Mouse (Mus musculus) ES-Bruce4 (cell line): ENCODE measurements at regions not wholly inside any gene's neighbourhood (a gene's known extent, or its start where the extent isn't known, plus 50 kb on each side); places are given as distances from the start of the nearest gene placed in this dataset.

Experiments
- H3K27ac ChIP-seq: 2 replicates; pipeline ENCODE4 v1.5.1; 2012; ENCODE audit warnings: low read length, inconsistent platforms; ENCODE audit not compliant: insufficient read depth
- H3K27me3 ChIP-seq: 2 replicates; pipeline ENCODE4 v1.6.1; 2012; ENCODE audit warnings: mild to moderate bottlenecking, low read length, inconsistent platforms; ENCODE audit not compliant: control insufficient read depth, poor library complexity, insufficient read depth, severe bottlenecking
- H3K36me3 ChIP-seq: 2 replicates; pipeline ENCODE4 v1.6.1; 2012; ENCODE audit warnings: inconsistent platforms, mild to moderate bottlenecking, low read length, moderate library complexity; ENCODE audit not compliant: control insufficient read depth, poor library complexity, insufficient read depth, severe bottlenecking
- H3K4me1 ChIP-seq: one replicate; pipeline ENCODE4 v1.8.1; 2011; ENCODE audit warnings: low read length; ENCODE audit not compliant: control insufficient read depth, insufficient read depth
- H3K4me3 ChIP-seq: 2 replicates; pipeline ENCODE4 v1.5.1; 2011; ENCODE audit warnings: low read depth, mild to moderate bottlenecking, low read length
- H3K9ac ChIP-seq: 2 replicates; pipeline ENCODE4 v1.6.1; 2012; ENCODE audit warnings: low read depth, mild to moderate bottlenecking, inconsistent platforms; ENCODE audit not compliant: poor library complexity, severe bottlenecking
- H3K9me3 ChIP-seq: replicated peaks from 2 replicates; pipeline ENCODE4 v1.6.1; 2012; ENCODE audit warnings: mild to moderate bottlenecking, low read length, inconsistent platforms; ENCODE audit not compliant: control insufficient read depth, poor library complexity, insufficient read depth, severe bottlenecking
- CTCF ChIP-seq: IDR thresholded peaks from one replicate; pipeline ENCODE4 v1.8.1; 2011; ENCODE audit warnings: low read depth, low read length
- EP300 ChIP-seq: IDR thresholded peaks from 2 replicates; pipeline ENCODE4 v1.6.1; 2011; ENCODE audit warnings: low read depth, low read length; ENCODE audit not compliant: insufficient read depth
- POLR2A ChIP-seq: IDR thresholded peaks from one replicate; pipeline ENCODE4 v1.8.1; 2011; ENCODE audit warnings: low read length; ENCODE audit not compliant: insufficient read depth

DNA sequence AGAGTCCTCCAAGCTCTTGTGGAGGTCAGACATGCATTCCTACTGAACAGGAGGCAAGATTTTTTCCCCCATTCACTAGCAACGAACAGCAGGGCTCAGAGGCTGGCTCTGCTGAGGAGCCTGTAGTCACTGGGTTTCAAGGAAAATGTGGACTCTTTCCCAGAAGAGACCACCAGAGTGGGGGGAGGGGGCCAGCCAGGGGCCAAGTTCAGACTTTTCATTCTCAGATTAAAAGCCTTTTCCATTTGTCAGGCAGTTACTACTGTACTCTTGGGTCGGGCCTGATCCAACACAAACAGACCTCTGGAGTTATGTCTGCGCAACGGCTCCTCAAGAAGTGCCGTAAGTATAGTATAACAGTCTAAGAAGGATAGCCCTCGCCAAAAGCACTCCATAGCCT is 238.6 kb upstream of the Sox9 start:
- Histone ChIP-seq H3K27ac (no peak overlapping the region), H3K27me3 (no peaks in the 10 kb centered on the region), H3K9ac (no peak overlapping the region), H3K4me3 (no peak overlapping the region), H3K9me3 (no peaks in the 10 kb centered on the region), H3K4me1 (no peaks in the 10 kb centered on the region), H3K36me3 (no peaks in the 10 kb centered on the region)
- TF ChIP-seq EP300 (no peak), CTCF (no peak), POLR2A (no peak)

DNA sequence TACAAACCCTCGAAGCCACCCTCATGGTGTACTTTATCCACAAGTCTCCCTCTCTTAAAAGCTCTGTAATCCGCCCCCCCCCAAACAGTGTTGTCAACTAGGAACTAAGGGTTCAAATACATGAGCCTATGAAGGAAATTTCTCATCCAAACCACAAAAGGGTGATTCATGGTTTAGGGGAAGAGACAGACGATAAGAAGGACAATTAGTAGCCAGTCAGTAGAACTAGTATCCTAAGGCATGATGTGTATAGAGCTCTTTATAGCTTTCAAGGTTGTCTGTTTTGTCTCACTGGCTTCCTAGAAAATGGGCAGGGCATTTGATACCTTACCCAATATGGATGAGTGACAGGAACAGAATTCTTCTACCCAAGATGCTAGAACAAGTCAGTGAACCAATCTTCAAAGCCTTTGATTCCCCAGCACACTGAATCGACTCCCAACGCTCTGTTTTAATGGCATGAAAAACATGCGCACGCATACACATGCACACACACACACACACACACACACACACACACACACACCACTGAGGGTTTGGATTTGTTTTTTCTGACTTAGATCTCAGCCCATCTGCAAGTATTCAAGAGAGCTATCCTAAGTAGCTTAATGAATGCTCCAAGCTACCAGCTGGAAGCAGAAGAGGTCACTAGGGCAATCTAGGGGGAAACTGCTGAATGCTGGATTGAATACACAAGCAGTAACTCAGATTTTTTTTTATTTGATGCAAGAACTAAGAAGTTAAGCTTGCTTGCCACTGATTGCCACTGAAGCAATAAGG is 236.6 kb upstream of the Sox9 start:
- TF ChIP-seq EP300 = no peak
- TF ChIP-seq POLR2A = no peak
- TF ChIP-seq CTCF = no peak
- H3K27ac ChIP-seq = no peak overlapping the region
- H3K27me3 ChIP-seq = no peaks in the 10 kb centered on the region
- no peaks in the 10 kb centered on the region for H3K4me1 ChIP-seq
- H3K9me3 ChIP-seq = no peaks in the 10 kb centered on the region
- H3K9ac ChIP-seq = no peak overlapping the region
- no peaks in the 10 kb centered on the region for H3K36me3 ChIP-seq
- no peak overlapping the region for H3K4me3 ChIP-seq

DNA sequence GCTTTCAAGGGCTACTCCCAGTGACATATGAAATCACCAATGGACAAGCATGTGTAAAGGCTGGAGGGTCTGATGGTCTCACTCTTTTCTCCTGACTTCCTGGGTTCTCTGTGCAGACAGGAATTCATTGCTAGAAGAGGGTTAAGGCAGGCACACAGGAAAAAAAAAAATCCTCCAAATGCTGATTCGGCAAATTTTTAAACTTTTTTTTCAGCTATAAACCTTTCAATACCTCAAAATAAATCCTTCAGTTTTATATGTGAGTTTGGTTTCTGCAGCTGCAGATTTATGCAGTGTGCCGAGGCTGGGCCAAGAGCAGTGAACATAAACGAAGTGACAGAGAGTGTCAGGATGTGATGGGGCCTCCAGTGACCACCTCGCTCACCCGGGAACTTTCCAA is 235.9 kb upstream of the Sox9 start:
- Histone ChIP-seq H3K27ac (no peak overlapping the region), H3K4me1 (no peaks in the 10 kb centered on the region)
- TF ChIP-seq EP300 (no peak), POLR2A (no peak), CTCF (no peak)

DNA sequence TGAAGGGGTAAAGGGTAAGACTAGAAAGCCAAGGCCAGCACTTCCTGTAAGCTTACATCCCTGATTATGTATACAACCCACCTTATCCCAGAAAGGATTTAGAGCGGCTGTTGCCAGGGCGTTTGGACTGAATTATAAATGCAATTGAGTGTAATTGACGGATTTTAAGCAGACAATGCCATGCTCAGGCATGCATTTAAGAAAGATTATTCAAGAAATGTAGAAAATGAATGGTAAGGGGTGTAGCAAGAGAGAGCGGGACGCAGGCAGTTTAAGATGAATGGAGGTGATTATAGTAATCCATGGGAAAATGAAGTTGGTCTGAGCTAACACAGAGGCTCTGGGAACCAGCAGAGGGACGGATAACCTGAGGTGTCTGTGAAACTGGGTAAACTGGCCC is 229.2 kb upstream of the Sox9 start:
- Histone ChIP-seq H3K9me3 (no peaks in the 10 kb centered on the region; the same call in none of the 2 replicates), H3K27me3 (no peaks in the 10 kb centered on the region), H3K36me3 (no peaks in the 10 kb centered on the region), H3K4me3 (no peak overlapping the region), H3K4me1 (no peaks in the 10 kb centered on the region), H3K27ac (no peak overlapping the region), H3K9ac (no peak overlapping the region)
- no peak for TF ChIP-seq EP300
- no peak for TF ChIP-seq CTCF
- TF ChIP-seq POLR2A = no peak

More for the DNA sequence above, 235.9 kb upstream of the Sox9 start:
- H3K9me3 ChIP-seq = no peaks in the 10 kb centered on the region; the same call in 1 of the 2 replicates
- no peaks in the 10 kb centered on the region for H3K27me3 ChIP-seq
- H3K9ac ChIP-seq = no peak overlapping the region
- H3K36me3 ChIP-seq = no peaks in the 10 kb centered on the region
- no peak overlapping the region for H3K4me3 ChIP-seq

DNA sequence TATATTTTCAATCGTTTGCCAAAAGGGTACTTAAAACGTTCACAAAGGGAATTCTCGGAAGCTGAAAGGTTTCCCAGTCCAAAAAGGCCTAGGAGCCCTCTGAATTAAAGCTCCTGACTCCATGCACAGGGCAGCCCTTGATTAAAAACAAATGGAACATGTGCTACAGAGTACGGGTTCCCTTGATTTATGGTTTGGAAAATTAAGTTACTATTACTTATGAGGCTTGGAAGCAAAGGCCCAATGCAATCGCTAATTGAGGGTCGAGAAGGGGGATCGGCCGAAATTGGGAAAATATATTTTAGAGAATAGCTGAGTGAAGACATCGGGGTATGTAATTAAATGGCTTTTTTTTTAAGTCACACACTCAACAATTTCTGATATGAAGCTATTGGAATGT is 219.0 kb upstream of the Sox9 start:
- Histone ChIP-seq H3K36me3 (no peaks in the 10 kb centered on the region), H3K27ac (no peak overlapping the region), H3K9me3 (no peaks in the 10 kb centered on the region), H3K4me3 (no peak overlapping the region), H3K27me3 (no peaks in the 10 kb centered on the region), H3K9ac (no peak overlapping the region), H3K4me1 (no peaks in the 10 kb centered on the region)
- TF ChIP-seq EP300 = no peak
- TF ChIP-seq CTCF = no peak
- TF ChIP-seq POLR2A = no peak

DNA sequence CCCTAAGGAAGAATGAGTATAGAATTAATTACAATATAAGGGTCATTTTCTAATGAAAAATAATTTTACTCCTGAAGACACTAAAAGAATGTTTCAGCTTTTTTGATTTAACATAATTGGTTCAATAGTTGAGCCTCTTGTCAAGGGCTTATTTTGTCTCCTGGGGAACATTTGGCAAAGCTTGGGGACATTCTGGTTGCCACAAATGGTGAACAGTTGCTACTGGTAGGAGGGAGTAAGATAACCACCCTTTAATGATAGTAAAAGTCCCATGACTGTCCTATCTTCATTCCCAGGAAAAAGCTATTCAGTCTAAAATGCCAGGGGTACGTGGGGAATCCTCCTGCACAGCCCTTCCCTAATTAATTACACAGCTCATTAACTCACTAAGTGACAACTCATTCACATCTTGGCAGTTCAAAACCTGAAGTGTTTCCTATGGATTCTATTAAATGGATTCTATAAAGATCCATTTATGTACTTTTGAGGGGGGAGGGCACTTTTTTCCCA is 217.3 kb upstream of the Sox9 start:
- no peak overlapping the region for H3K9ac ChIP-seq
- no peak overlapping the region for H3K27ac ChIP-seq
- no peak for TF ChIP-seq CTCF
- no peak for TF ChIP-seq EP300
- TF ChIP-seq POLR2A = no peak
- no peaks in the 10 kb centered on the region for H3K36me3 ChIP-seq
- no peaks in the 10 kb centered on the region for H3K27me3 ChIP-seq
- H3K9me3 ChIP-seq = no peaks in the 10 kb centered on the region
- no peak overlapping the region for H3K4me3 ChIP-seq
- no peaks in the 10 kb centered on the region for H3K4me1 ChIP-seq
